Mouse (Mus musculus): ENCODE data around the gene Spint2. TPM values are rescaled to one million over a fixed set of nuclear protein-coding genes. Genes with fewer than 3 reads are reported as not detected.

Gene Spint2
- total and polyA plus RNA-seq, 2 experiments from 2014 or later, result 46.6 to 153 TPM

GRCm38 (mm10) chr7:29301127-29301566 is 19.4 kb upstream of the Spint2 start:
- H3K4me1 ChIP-seq (ENCODE audit: insufficient read depth, low read length), result no peaks in the 10 kb centered on the region
- no peaks in the 10 kb centered on the region for H3K9me3 ChIP-seq (ENCODE audit: low read length)
- H3K9ac ChIP-seq (replicated peaks; ENCODE audit: low read length, poor library complexity, severe bottlenecking), result no peak overlapping the region
- 3% methylated on average over 7 of the region's 7 CpGs for WGBS
- H3K36me3 ChIP-seq (ENCODE audit: insufficient read depth, low read length), result no peaks in the 10 kb centered on the region
- peak; percentile 76 for DNase-seq (ENCODE audit: low spot score)
- peak overlapping the region; percentile 55; the same call in 1 of the 2 replicates for H3K27ac ChIP-seq (ENCODE audit: low read depth, low read length)
- H3K4me2 ChIP-seq (ENCODE audit: low read depth, low read length, poor library complexity, severe bottlenecking), result peak overlapping the region; percentile 30
- no peak overlapping the region for H3K4me3 ChIP-seq (ENCODE audit: low read depth, low read length)
- no peak for ATAC-seq (ENCODE audit: low FRiP score)
- no peaks in the 10 kb centered on the region for H3K27me3 ChIP-seq (ENCODE audit: insufficient read depth, low read length)
- TF ChIP-seq CTCF (IDR thresholded peaks at IDR 0.05), result peak; percentile 80

DNA sequence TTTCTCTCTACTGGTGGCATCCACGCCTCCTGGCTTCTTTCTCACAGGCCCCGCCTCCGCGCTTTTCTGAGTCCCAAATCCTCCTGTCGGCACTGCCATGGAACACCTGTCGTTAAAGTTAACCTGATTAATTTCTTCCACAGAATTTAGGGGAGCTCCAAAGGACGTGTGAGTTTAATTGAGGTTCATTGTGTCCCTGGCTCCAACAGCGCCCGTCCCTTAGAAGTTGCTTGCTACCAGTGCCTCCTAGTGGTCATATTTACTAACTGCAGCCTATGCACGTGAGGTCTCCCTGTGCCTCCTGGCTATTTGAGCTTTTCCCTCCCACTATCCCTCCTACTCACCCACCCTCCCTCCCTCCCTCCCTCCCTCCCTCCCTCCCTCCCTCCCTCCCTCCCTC is 15.3 kb upstream of the Spint2 start:
- H3K4me1 ChIP-seq (ENCODE audit: insufficient read depth, low read length), result no peaks in the 10 kb centered on the region
- no peaks in the 10 kb centered on the region for H3K27me3 ChIP-seq (ENCODE audit: insufficient read depth, low read length)
- DNase-seq (ENCODE audit: low spot score), result peak; percentile 79
- H3K36me3 ChIP-seq (ENCODE audit: insufficient read depth, low read length), result no peaks in the 10 kb centered on the region
- peak; percentile 86 for TF ChIP-seq CTCF (IDR thresholded peaks at IDR 0.05)
- no peak overlapping the region for H3K9ac ChIP-seq (replicated peaks; ENCODE audit: low read length, poor library complexity, severe bottlenecking)
- no peaks in the 10 kb centered on the region for H3K9me3 ChIP-seq (ENCODE audit: low read length)
- WGBS, result 13% methylated on average over 10 of the region's 10 CpGs
- no peak overlapping the region for H3K4me3 ChIP-seq (ENCODE audit: low read depth, low read length)
- no peak overlapping the region for H3K27ac ChIP-seq (ENCODE audit: low read depth, low read length)
- no peak for ATAC-seq (ENCODE audit: low FRiP score)
- H3K4me2 ChIP-seq (ENCODE audit: low read depth, low read length, poor library complexity, severe bottlenecking), result no peak overlapping the region

DNA sequence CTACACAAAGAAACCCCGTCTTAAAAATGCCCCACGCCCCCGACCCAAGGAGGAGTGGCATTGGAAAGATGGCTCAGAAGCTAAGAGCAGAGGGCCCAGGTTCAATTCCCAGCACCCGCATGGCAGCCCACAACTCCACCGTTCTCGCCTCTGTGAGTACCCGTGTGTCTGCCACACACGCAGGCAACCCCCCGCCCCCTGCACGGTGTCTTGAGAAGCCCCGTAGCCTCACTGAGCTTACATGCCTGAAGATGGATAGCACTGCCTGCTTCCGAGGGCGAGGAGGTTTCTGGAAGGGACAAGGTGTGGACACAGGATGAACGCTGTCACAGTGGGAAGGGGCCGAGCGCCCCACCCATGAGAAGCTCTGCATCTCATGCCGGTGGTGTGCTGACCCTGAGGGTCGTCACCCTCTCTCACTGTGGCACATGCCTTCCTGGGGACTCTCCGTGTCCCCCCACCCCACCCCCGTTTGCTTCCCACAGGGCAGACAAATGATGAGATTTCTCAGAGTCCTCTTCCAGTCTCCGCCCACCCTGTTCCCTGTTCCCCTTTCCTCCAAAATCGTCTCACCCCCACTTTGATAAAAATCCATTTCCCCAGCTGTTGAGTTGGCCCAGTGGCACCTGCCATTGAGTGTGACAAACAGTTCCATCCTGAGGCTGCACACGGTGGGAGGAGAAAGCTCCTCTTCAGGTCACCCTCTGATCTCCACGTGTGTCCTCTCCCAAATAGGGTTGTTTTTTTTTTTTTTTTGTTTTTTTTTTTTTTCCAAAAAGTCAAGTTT is 14.3 kb upstream of the Spint2 start:
- Histone ChIP-seq H3K9ac (replicated peaks; ENCODE audit: low read length, poor library complexity, severe bottlenecking) (no peak overlapping the region), H3K4me1 (ENCODE audit: insufficient read depth, low read length) (no peaks in the 10 kb centered on the region), H3K4me3 (ENCODE audit: low read depth, low read length) (no peak overlapping the region), H3K36me3 (ENCODE audit: insufficient read depth, low read length) (no peaks in the 10 kb centered on the region), H3K27ac (ENCODE audit: low read depth, low read length) (no peak overlapping the region), H3K9me3 (ENCODE audit: low read length) (no peaks in the 10 kb centered on the region), H3K4me2 (ENCODE audit: low read depth, low read length, poor library complexity, severe bottlenecking) (no peak overlapping the region), H3K27me3 (ENCODE audit: insufficient read depth, low read length) (no peaks in the 10 kb centered on the region)
- no peak for ATAC-seq (ENCODE audit: low FRiP score)
- WGBS, result 88% methylated on average over 24 of the region's 24 CpGs
- no peak for DNase-seq (ENCODE audit: low spot score)
- TF ChIP-seq CTCF (IDR thresholded peaks at IDR 0.05), result no peak

DNA sequence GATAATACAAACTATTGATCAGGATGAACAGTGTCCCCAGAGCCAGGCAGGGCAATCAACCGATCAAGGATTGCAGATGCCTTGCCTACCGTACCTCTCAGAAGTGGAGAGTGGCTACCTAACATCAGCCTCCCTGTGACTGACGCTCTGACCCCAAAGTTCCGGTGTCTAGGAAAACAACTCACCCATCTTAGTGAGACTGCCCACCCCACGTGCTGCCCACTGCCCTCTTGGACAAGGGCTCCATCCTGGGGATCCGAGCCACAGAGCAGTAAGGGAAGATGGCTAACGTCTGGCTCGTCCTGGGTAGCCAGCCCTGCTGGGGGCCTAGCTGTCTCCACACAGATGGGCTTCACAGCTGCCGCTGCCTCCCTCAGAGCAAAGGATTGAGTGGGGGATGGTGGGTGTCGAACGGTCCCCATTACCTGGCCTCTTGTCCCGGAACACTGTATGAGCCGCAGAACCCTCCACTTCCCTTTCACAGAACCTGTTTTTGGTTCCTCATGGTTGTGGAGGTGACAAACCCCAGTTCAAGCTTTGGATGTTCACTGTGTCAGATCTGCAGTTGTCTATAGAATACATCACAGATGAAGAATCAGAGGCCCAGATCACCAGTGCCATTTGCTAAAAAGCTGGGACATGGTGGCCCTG is 12.5 kb upstream of the Spint2 start:
- Histone ChIP-seq H3K4me3 (ENCODE audit: low read depth, low read length) (no peak overlapping the region), H3K4me2 (ENCODE audit: low read depth, low read length, poor library complexity, severe bottlenecking) (no peak overlapping the region), H3K4me1 (ENCODE audit: insufficient read depth, low read length) (no peaks in the 10 kb centered on the region), H3K9me3 (ENCODE audit: low read length) (no peaks in the 10 kb centered on the region), H3K9ac (replicated peaks; ENCODE audit: low read length, poor library complexity, severe bottlenecking) (no peak overlapping the region), H3K27me3 (ENCODE audit: insufficient read depth, low read length) (no peaks in the 10 kb centered on the region), H3K36me3 (ENCODE audit: insufficient read depth, low read length) (no peaks in the 10 kb centered on the region), H3K27ac (ENCODE audit: low read depth, low read length) (no peak overlapping the region)
- no peak for DNase-seq (ENCODE audit: low spot score)
- TF ChIP-seq CTCF (IDR thresholded peaks at IDR 0.05), result no peak
- 65% methylated on average over 13 of the region's 13 CpGs for WGBS
- no peak for ATAC-seq (ENCODE audit: low FRiP score)

DNA sequence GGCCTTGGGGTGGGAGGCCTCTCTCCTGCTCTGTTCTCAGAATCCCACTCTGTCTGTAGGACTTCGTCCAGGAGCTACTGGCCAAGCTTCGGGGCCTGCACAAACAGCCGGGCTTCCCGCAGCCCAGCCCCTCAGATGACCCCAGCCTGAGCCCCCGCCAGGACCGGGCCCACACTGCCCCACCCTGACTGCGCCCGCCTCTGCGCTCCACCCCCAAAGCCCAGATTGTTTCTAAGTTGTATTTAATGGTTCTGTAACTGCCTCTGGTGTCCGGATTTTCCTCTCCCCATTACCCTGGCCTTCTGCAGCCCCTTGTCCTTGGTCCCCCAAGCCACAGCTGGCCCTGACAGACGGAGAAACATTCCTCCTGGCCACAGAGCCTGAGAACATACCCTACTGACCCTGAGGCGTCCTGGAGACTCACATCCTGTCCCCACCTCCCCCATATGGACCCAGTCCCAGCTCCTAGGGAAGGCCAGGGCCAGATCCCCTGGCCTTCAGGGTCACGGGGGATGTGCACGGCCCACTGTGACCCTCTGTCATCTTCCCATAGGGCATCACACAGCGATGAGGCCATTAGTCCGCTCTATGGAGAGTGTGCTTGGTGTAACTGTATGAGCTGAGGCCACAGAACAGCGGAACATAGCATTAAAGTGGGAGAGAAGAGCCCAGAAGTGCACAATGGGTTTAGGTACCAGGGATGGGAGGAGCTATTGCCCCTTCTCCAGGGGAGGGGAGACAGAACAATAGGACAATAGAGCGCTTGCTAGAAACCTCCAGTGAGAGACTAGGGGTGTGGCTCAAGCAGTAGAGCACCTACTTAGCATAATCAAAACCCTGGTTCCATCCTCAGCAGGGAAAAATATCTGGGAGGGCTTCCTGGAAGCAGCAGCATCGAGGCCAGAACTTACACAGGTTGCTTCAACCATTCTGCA is 11.7 kb upstream of the Spint2 start:
- Histone ChIP-seq H3K9me3 (ENCODE audit: low read length) (no peaks in the 10 kb centered on the region), H3K36me3 (ENCODE audit: insufficient read depth, low read length) (no peaks in the 10 kb centered on the region), H3K4me3 (ENCODE audit: low read depth, low read length) (no peak overlapping the region), H3K27ac (ENCODE audit: low read depth, low read length) (no peak overlapping the region), H3K4me2 (ENCODE audit: low read depth, low read length, poor library complexity, severe bottlenecking) (no peak overlapping the region), H3K9ac (replicated peaks; ENCODE audit: low read length, poor library complexity, severe bottlenecking) (no peak overlapping the region; the same call in 1 of the 2 replicates), H3K27me3 (ENCODE audit: insufficient read depth, low read length) (no peaks in the 10 kb centered on the region), H3K4me1 (ENCODE audit: insufficient read depth, low read length) (no peaks in the 10 kb centered on the region)
- WGBS, result 30% methylated on average over 18 of the region's 19 CpGs
- TF ChIP-seq CTCF (IDR thresholded peaks at IDR 0.05), result no peak
- DNase-seq (ENCODE audit: low spot score), result no peak
- no peak for ATAC-seq (ENCODE audit: low FRiP score)
